Mouse (Mus musculus) left cerebral cortex, postnatal 10 days (tissue): ENCODE measurements around the gene Tvp23a. TPM values are rescaled to one million over a fixed set of nuclear protein-coding genes. Genes with fewer than 3 reads are reported as not detected.
A peak's percentile ranks its signal among the peaks of the same experiment; 100 is the strongest.

ENCODE experiments used
- DNase-seq, 2 experiments: peaks; one replicate each; pipeline ENCODE4 v3.0.0; 2021 to 2022; ENCODE audit warnings: low spot score in 2 of 2, mixed read lengths in 1 of 2; ENCODE audit errors: extremely low spot score in 1 of 2
- intact Hi-C: fragments of 180-260 bp; cut with DNase I; formaldehyde crosslinking; loops from one replicate; pipeline ENCODE4 v1.15.1; 2025
- total RNA-seq, 2 experiments: library from RNA; stranded (reverse); gene quantifications; 2 replicates each; pipeline ENCODE4 v1.2.3; 2021

Gene Tvp23a
- total RNA-seq, 2 experiments from 2014 or later = 38.5 to 39.7 TPM

- no peak for DNase-seq
- intact Hi-C loops = no loop called here
Measured at GRCm38 (mm10) chr16:10460188-10460587, 13.0 kb upstream of the Tvp23a start.

- intact Hi-C loops = no loop called here
- no peak for DNase-seq
Measured at GRCm38 (mm10) chr16:10454583-10454974, 7.4 kb upstream of the Tvp23a start.

GRCm38 (mm10) chr16:10453872-10454582 lies 6.9 kb upstream of the Tvp23a start:
- intact Hi-C loops = no loop called here
- DNase-seq = no peak

GRCm38 (mm10) chr16:10452445-10452896 lies 5.3 kb upstream of the Tvp23a start:
- intact Hi-C loops = no loop called here
- DNase-seq = peak; percentile 89 to 94

- DNase-seq = no peak
- intact Hi-C loops = no loop called here
Measured at GRCm38 (mm10) chr16:10451906-10452305, 4.7 kb upstream of the Tvp23a start.

- intact Hi-C loops = no loop called here
- no peak for DNase-seq
Measured at GRCm38 (mm10) chr16:10448931-10449330, 1.8 kb upstream of the Tvp23a start.

- no peak for DNase-seq
- intact Hi-C loops = no loop called here
Measured at GRCm38 (mm10) chr16:10447781-10448180, 619 bp upstream of the Tvp23a start.

GRCm38 (mm10) chr16:10446573-10447263 lies 444 bp downstream of the Tvp23a start:
- intact Hi-C loops = no loop called here
- DNase-seq = no peak

GRCm38 (mm10) chr16:10443723-10444122 lies 3.4 kb downstream of the Tvp23a start:
- DNase-seq = no peak
- intact Hi-C loops = no loop called here

GRCm38 (mm10) chr16:10441761-10442160 lies 5.4 kb downstream of the Tvp23a start:
- no peak for DNase-seq
- intact Hi-C loops = no loop called here

GRCm38 (mm10) chr16:10441328-10441727 lies 5.8 kb downstream of the Tvp23a start:
- intact Hi-C loops = no loop called here
- no peak for DNase-seq

- intact Hi-C loops = no loop called here
- no peak for DNase-seq
Measured at GRCm38 (mm10) chr16:10438055-10438454, 9.1 kb downstream of the Tvp23a start.

GRCm38 (mm10) chr16:10436166-10436565 lies 11.0 kb downstream of the Tvp23a start:
- intact Hi-C loops = no loop called here
- DNase-seq = no peak

- no peak for DNase-seq
- intact Hi-C loops = no loop called here
Measured at GRCm38 (mm10) chr16:10433344-10433743, 13.8 kb downstream of the Tvp23a start.

GRCm38 (mm10) chr16:10432387-10432786 lies 14.8 kb downstream of the Tvp23a start:
- no peak for DNase-seq
- intact Hi-C loops = no loop called here

- DNase-seq = no peak
- intact Hi-C loops = no loop called here
Measured at GRCm38 (mm10) chr16:10431911-10432310, 15.3 kb downstream of the Tvp23a start.

GRCm38 (mm10) chr16:10420447-10421054 lies 26.6 kb downstream of the Tvp23a start:
- intact Hi-C loops = no loop called here
- no peak for DNase-seq

GRCm38 (mm10) chr16:10417723-10418259 lies 29.4 kb downstream of the Tvp23a start:
- intact Hi-C loops = loop anchor here (2.0 kb wide), 1 partner anchor 103 kb away; no protein-coding TSS in a partner anchor
- no peak for DNase-seq

- no peak for DNase-seq
- intact Hi-C loops = loop anchor here (2.0 kb wide), 1 partner anchor 104 kb away; no protein-coding TSS in a partner anchor
Measured at GRCm38 (mm10) chr16:10416866-10417265, 30.3 kb downstream of the Tvp23a start.
